Mouse (Mus musculus): ENCODE results near the gene Sema4c. TPM values are rescaled to one million over a fixed set of nuclear protein-coding genes. Genes with fewer than 3 reads are reported as not detected.

Gene Sema4c
- polyA plus RNA-seq, 1 experiment from 2014 or later: 35.4 TPM

DNA sequence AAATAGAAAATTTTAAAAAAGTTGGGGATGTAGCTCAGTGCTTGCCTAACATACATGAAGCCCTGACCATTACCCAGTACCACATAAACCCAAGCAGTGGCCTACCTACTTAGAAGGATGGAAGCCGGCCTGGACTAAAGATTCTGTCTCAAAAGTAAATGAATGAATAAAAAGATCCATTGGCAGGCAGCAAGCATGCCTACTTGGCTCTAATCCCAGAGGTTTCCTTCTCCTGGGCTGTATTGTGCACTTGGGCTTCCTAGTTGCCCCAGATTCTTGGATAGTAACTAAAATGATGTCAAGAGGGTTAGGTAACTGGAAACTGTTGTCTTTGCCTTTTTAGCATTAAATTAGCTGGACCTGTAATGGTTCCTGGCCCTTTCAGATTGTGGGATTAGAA lies 44.8 kb downstream of the Sema4c start:
- H3K36me3 ChIP-seq (ENCODE audit: control insufficient read depth, insufficient read depth): peaks cover 2% of the 10 kb centered on the region; the same call in 1 of the 2 replicates

DNA sequence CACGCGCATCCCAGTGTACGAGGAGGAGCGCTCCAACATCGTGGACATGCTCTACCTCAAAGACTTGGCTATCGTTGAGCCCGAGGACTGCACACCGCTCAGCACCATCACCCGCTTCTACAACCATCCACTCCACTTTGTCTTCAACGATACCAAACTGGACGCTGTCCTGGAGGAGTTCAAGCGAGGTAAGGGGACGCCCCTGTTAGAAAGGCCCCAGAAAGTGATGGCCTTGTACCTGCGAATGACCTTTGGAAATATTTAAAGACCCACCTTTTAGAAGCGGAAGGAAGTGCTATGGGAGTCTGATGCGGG lies 45.2 kb downstream of the Sema4c start:
- Histone ChIP-seq H3K27me3 (replicated peaks; ENCODE audit: control insufficient read depth, insufficient read depth, low read length) (no peaks in the 10 kb centered on the region), H3K4me3 (replicated peaks; ENCODE audit: low read length) (peak overlapping the region; percentile 91), H3K4me2 (ENCODE audit: low read length) (peak overlapping the region; percentile 96), H3K4me1 (replicated peaks; ENCODE audit: control insufficient read depth, insufficient read depth, low read length) (peaks cover 34% of the 10 kb centered on the region), H3K27ac (ENCODE audit: low read length) (peak overlapping the region; percentile 99), H3K9ac (replicated peaks; ENCODE audit: low read depth, low read length) (peak overlapping the region; percentile 86), H3K36me3 (ENCODE audit: control insufficient read depth, insufficient read depth) (peaks cover 2% of the 10 kb centered on the region; the same call in 1 of the 2 replicates), H3K9me3 (ENCODE audit: control insufficient read depth, low read length) (no peaks in the 10 kb centered on the region)
- WGBS: 1% methylated on average over 16 of the region's 16 CpGs
- no peak for ATAC-seq

More for the DNA sequence above, 44.8 kb downstream of the Sema4c start:
- Histone ChIP-seq H3K9me3 (ENCODE audit: control insufficient read depth, low read length) (no peaks in the 10 kb centered on the region), H3K4me3 (replicated peaks; ENCODE audit: low read length) (peak overlapping the region; percentile 91), H3K27me3 (replicated peaks; ENCODE audit: control insufficient read depth, insufficient read depth, low read length) (no peaks in the 10 kb centered on the region), H3K4me2 (ENCODE audit: low read length) (peak overlapping the region; percentile 96), H3K4me1 (replicated peaks; ENCODE audit: control insufficient read depth, insufficient read depth, low read length) (peaks cover 37% of the 10 kb centered on the region), H3K9ac (replicated peaks; ENCODE audit: low read depth, low read length) (peak overlapping the region; percentile 86), H3K27ac (ENCODE audit: low read length) (peak overlapping the region; percentile 99; the same call in 1 of the 2 replicates)
- no peak for ATAC-seq
- 0% methylated on average over 1 of the region's 1 CpGs for WGBS

DNA sequence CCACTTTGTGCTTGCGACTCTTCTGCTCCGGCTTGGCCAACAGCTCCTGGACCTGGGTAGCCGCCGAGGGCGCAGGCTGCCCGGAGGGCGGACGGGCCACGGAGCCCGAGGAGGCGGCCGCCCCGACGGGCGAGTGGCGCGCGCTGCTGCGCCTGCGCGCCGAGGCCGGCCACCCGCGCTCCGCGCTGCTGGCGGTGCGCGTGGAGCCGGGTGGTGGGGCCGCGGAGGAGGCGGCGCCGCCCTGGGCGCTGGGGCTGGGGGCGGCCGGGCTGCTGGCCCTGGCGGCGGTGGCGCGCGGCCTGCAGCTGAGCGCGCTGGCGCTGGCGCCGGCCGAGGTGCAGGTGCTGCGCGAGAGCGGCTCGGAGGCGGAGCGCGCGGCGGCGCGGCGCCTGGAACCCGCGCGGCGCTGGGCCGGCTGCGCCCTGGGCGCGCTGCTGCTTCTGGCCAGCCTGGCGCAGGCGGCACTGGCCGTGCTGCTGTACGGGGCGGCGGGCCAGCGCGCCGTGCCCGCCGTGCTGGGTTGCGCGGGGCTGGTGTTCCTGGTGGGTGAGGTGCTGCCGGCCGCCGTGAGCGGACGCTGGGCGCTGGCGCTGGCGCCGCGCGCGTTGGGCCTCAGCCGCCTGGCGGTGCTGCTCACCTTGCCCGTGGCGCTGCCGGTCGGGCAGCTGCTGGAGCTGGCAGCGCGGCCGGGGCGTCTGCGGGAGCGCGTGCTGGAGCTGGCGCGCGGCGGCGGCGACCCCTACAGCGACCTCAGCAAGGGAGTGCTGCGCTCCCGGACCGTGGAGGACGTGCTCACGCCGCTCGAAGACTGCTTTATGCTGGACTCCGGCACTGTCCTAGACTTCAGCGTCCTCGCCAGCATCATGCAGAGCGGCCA lies 45.8 kb downstream of the Sema4c start:
- Histone ChIP-seq H3K36me3 (ENCODE audit: control insufficient read depth, insufficient read depth) (peaks cover 2% of the 10 kb centered on the region; the same call in 1 of the 2 replicates), H3K9me3 (ENCODE audit: control insufficient read depth, low read length) (no peaks in the 10 kb centered on the region), H3K27ac (ENCODE audit: low read length) (peak overlapping the region; percentile 99), H3K27me3 (replicated peaks; ENCODE audit: control insufficient read depth, insufficient read depth, low read length) (no peaks in the 10 kb centered on the region), H3K4me3 (replicated peaks; ENCODE audit: low read length) (peak overlapping the region; percentile 91), H3K4me1 (replicated peaks; ENCODE audit: control insufficient read depth, insufficient read depth, low read length) (peaks cover 33% of the 10 kb centered on the region), H3K4me2 (ENCODE audit: low read length) (peak overlapping the region; percentile 96), H3K9ac (replicated peaks; ENCODE audit: low read depth, low read length) (peak overlapping the region; percentile 86)
- WGBS: under 1% methylated on average over 88 of the region's 126 CpGs
- ATAC-seq: peak; percentile 72

DNA sequence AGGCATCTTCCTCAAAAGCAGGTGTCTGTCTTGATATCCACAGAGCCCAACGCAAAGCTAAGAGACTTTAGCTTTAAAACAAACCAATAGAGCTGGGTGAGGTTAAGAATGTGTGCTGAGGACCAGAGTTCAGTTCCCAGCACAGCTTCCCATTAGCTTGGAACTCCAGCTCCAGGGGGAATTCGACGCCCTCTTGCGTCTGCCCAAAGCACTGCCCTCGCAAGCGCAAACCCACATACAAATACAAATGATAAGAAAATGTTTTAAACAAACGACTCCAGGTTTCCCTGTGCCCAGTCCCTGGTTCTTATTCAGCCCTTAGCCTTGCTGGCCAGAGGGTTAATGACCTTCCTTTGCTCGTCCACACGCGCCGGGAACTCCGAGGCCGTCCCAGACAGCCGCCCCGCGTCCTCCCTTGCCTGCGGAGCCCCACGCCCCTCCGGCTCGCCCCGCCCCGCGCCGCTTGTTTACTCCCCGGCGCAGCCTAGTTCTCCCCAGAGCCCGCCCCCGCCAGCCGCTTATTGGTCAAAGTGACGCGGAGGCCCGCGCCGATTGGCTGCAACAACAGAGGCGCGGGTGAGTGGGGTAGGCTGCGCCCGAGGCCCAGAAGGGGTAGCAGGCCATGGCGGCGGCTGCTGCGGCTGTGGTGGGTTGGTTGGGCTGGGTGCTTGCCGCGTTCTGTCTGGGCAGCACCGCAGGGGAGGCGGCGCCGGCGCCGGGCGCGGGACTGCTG lies 46.7 kb downstream of the Sema4c start, which contains the start of gene Cnnm3:
TSS of gene Cnnm3 (plus strand) at position 579 of the 733 bp plus-strand sequence.
- peak within 1 kb of the TSS; percentile 96 for H3K4me2 ChIP-seq (ENCODE audit: low read length)
- H3K9me3 ChIP-seq (ENCODE audit: control insufficient read depth, low read length): no peaks in the 10 kb centered on the region
- WGBS: 1% methylated on average over 51 of the region's 51 CpGs
- ATAC-seq: peak; percentile 99
- peak within 1 kb of the TSS; percentile 86 for H3K9ac ChIP-seq (replicated peaks; ENCODE audit: low read depth, low read length)
- peaks cover 31% of the 10 kb centered on the region for H3K4me1 ChIP-seq (replicated peaks; ENCODE audit: control insufficient read depth, insufficient read depth, low read length)
- H3K4me3 ChIP-seq (replicated peaks; ENCODE audit: low read length): peak within 1 kb of the TSS; percentile 91
- H3K27ac ChIP-seq (ENCODE audit: low read length): peak within 1 kb of the TSS; percentile 99
- no peaks in the 10 kb centered on the region for H3K27me3 ChIP-seq (replicated peaks; ENCODE audit: control insufficient read depth, insufficient read depth, low read length)
- no peaks in the 10 kb centered on the region for H3K36me3 ChIP-seq (ENCODE audit: control insufficient read depth, insufficient read depth)

DNA sequence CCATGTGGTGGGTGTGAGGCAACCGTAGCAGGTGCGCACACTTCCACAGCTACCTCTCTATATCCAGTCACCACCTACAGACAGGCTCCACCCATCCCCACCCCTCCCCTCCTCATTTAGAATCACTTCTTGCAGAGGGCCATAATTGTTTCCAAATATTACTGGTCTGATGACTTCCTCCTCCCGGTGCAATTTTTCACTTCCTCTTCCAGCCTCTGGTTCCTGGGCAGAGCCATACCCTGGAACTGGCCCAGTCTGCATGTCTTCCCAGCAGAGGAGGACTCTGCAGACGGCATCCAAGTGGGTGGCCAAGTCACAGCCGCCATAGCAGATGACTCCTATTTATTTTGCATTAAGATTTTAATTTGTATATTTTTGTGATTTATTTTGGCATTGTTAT lies 49.9 kb downstream of the Sema4c start:
- no peaks in the 10 kb centered on the region for H3K9me3 ChIP-seq (ENCODE audit: control insufficient read depth, low read length)
- no peak overlapping the region for H3K9ac ChIP-seq (replicated peaks; ENCODE audit: low read depth, low read length)
- H3K4me3 ChIP-seq (replicated peaks; ENCODE audit: low read length): no peak overlapping the region
- 90% methylated on average over 5 of the region's 5 CpGs for WGBS
- ATAC-seq: no peak
- H3K4me1 ChIP-seq (replicated peaks; ENCODE audit: control insufficient read depth, insufficient read depth, low read length): peaks cover 4% of the 10 kb centered on the region
- no peaks in the 10 kb centered on the region for H3K27me3 ChIP-seq (replicated peaks; ENCODE audit: control insufficient read depth, insufficient read depth, low read length)
- H3K4me2 ChIP-seq (ENCODE audit: low read length): no peak overlapping the region
- no peaks in the 10 kb centered on the region for H3K36me3 ChIP-seq (ENCODE audit: control insufficient read depth, insufficient read depth)
- H3K27ac ChIP-seq (ENCODE audit: low read length): no peak overlapping the region

DNA sequence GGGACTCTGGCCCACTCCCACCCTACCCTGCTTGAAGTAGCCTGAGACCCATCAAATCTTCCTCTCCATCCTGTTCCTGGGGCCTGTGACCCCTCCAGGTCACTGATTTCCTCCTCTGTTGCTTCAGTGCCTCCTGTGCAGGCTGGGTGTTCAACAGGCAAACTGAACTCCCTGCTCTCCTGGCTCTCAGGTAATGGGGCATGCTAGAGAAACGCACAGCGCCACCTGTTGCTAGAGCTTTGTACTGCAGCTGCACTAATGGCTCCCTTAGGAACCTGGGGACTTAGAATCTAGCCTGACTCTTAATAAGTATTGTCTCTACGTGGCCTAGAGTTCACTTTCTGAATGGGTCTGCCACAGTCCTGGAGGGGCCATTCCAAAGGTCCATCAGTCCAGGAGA lies 56.9 kb downstream of the Sema4c start:
- H3K36me3 ChIP-seq (ENCODE audit: control insufficient read depth, insufficient read depth): no peaks in the 10 kb centered on the region
- peak; percentile 46 for ATAC-seq
- H3K9ac ChIP-seq (replicated peaks; ENCODE audit: low read depth, low read length): no peak overlapping the region
- H3K27me3 ChIP-seq (replicated peaks; ENCODE audit: control insufficient read depth, insufficient read depth, low read length): no peaks in the 10 kb centered on the region
- no peaks in the 10 kb centered on the region for H3K9me3 ChIP-seq (ENCODE audit: control insufficient read depth, low read length)
- no peaks in the 10 kb centered on the region for H3K4me1 ChIP-seq (replicated peaks; ENCODE audit: control insufficient read depth, insufficient read depth, low read length)
- no peak overlapping the region for H3K4me3 ChIP-seq (replicated peaks; ENCODE audit: low read length)
- no peak overlapping the region for H3K4me2 ChIP-seq (ENCODE audit: low read length)
- no peak overlapping the region for H3K27ac ChIP-seq (ENCODE audit: low read length)
- WGBS: 0% methylated on average over 3 of the region's 3 CpGs

Small RNAs within 50 kb of the gene (microRNA-seq; reads per million reads assigned to microRNA genes)
- gene Gm47280: not detected

Other genes starting within 250 kb of the Sema4c start
- 36.1 and 43.0 TPM in 2 replicates for gene Kansl3, start 189.2 kb downstream of the Sema4c start, polyA plus RNA-seq (2015; fragmentation: Nextera tagmentation; extraction: Ambion mirVana)
- 2.0 and 3.2 TPM in 2 replicates for gene Fer1l5, start 186.1 kb downstream of the Sema4c start, polyA plus RNA-seq (2015; fragmentation: Nextera tagmentation; extraction: Ambion mirVana)
- 62.8 and 67.6 TPM in 2 replicates for gene Lman2l, start 113.1 kb downstream of the Sema4c start, polyA plus RNA-seq (2015; fragmentation: Nextera tagmentation; extraction: Ambion mirVana)
- gene Cnnm4, start 86.7 kb downstream of the Sema4c start, polyA plus RNA-seq (2015; fragmentation: Nextera tagmentation; extraction: Ambion mirVana): 9.7 and 11.0 TPM in 2 replicates
- gene Cnnm3, start 46.5 kb downstream of the Sema4c start, polyA plus RNA-seq (2015; fragmentation: Nextera tagmentation; extraction: Ambion mirVana): 4.8 and 5.8 TPM in 2 replicates
- 9.3 and 13.2 TPM in 2 replicates for gene Ankrd23, start 21.5 kb downstream of the Sema4c start, polyA plus RNA-seq (2015; fragmentation: Nextera tagmentation; extraction: Ambion mirVana)
- 0.22 and 0.42 TPM in 2 replicates for gene Gm42417, start 18.9 kb downstream of the Sema4c start, polyA plus RNA-seq (2015; fragmentation: Nextera tagmentation; extraction: Ambion mirVana)
- 15.4 and 24.4 TPM in 2 replicates for gene Ankrd39, start 10.9 kb downstream of the Sema4c start, polyA plus RNA-seq (2015; fragmentation: Nextera tagmentation; extraction: Ambion mirVana)
- gene Fam178b, start 124.8 kb upstream of the Sema4c start, polyA plus RNA-seq (2015; fragmentation: Nextera tagmentation; extraction: Ambion mirVana): 0.34 TPM in 1 of 2 replicates, not detected in the other
- gene Cox5b, start 133.1 kb upstream of the Sema4c start, polyA plus RNA-seq (2015; fragmentation: Nextera tagmentation; extraction: Ambion mirVana): 480 and 516 TPM in 2 replicates
- gene 4933424G06Rik, start 151.8 kb upstream of the Sema4c start, polyA plus RNA-seq (2015; fragmentation: Nextera tagmentation; extraction: Ambion mirVana): 0.77 TPM in 1 of 2 replicates, not detected in the other
- gene Actr1b, start 156.1 kb upstream of the Sema4c start, polyA plus RNA-seq (2015; fragmentation: Nextera tagmentation; extraction: Ambion mirVana): 101 and 109 TPM in 2 replicates
- 1.2 and 1.4 TPM in 2 replicates for gene Zap70, start 203.4 kb upstream of the Sema4c start, polyA plus RNA-seq (2015; fragmentation: Nextera tagmentation; extraction: Ambion mirVana)

Measured in forebrain, embryonic 16.5 days (tissue).